Mouse (Mus musculus) c-Kit-positive CD71-positive TER-119-positive erythroid progenitor cells, embryonic 14.5 days (primary cell): ENCODE measurements at regions not wholly inside any gene's neighbourhood (a gene's known extent, or its start where the extent isn't known, plus 50 kb on each side); places are given as distances from the start of the nearest gene placed in this dataset.

Experiments used
- DNase-seq: peaks from one replicate; pipeline ENCODE4 v3.0.0-alpha.2; 2013; ENCODE audit warnings: low spot score

DNA sequence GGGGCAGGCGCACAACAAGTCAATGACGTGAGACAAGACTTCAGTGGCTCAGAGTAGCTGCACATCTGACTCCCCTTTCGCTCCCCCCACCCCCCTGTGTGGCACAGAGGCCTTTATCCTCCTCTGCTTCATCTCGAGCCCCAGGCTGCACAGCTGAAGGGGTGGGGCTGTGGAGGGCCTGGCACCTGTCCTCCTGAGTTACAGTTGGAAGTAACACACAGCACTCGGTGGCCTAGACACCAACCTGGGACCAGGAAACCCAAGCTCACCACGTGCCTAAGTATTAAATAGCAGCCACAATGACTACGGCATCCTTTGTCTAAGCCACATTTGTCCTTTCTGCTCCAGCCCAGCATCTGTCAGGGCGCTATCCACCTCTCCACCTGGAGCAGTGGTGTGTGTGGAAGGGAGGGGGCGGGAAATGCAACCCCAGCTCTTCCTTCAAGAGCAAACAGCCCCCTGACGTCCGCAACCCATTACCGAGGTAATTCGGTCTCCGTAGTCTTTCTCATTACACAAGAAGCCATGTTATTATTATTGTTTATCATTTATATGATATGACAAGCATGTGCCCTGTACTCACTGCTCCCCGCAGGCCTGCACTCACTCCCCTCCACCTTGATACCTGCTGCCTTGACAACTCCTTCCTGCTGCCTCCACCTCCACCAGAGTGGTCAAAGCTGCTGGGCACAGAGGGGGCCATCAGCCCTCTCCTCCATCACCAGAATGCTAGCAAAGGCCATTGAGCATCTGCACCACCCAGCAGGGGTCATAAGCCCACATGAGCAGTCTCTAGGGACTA lies 73.7 kb upstream of the Igsf21 start:
- DNase-seq, result no peak

- no peak for DNase-seq
Observed at GRCm38 (mm10) chr4:140312635-140313034, 66.1 kb upstream of the Igsf21 start.

- no peak for DNase-seq
Observed at GRCm38 (mm10) chr4:140307481-140307880, 60.9 kb upstream of the Igsf21 start.

GRCm38 (mm10) chr4:140304960-140305359 lies 58.4 kb upstream of the Igsf21 start:
- DNase-seq, result no peak

DNA sequence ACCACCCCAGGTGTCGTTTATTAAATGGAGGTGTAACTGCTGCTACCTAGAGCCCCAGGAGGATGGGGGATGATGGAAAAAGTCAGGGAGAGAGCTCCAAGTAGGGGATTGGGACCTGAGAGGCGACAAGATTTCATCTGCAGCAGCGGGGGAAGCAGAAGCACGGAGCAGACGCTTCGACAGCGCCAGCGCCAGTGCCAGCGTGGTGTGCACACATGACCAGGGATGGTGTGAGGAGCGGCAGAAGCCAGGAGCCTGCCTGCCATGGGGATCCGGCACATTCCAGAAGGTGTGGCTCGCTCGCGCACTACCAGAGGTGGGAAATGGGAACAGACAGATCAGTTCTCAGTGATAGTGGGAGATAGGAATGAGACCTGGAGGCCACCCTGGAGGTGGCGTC lies 55.1 kb upstream of the Igsf21 start:
- DNase-seq, result no peak

GRCm38 (mm10) chr4:140297912-140298620 lies 51.5 kb upstream of the Igsf21 start:
- no peak for DNase-seq
